In genomic region chr9:42076256-42076849, GRCm38 (mm10) we compare ENCODE assay signal across 11 mouse cellular contexts.
"Had no signal": no experiment of that assay in that cellular context is flagged by ENCODE, and none has a peak within 500 bp of the region (broad histone marks: within the 10 kb centered on the region; RNA-seq: fewer than 3 reads in every experiment).

No protein-coding gene starts in this region.

- DNase-seq: kidney, adult 9 months; kidney, postnatal 36 days; layer of hippocampus, adult 9-11 months; layer of hippocampus, postnatal 36 days; liver; liver, embryonic 13.5 days; liver, postnatal 0 days; lung, postnatal 36 days; midbrain, embryonic 14.5 days; right cerebral cortex, postnatal 14 days; thymus, postnatal 36 days had no signal
